22 mouse cellular contexts compared by ENCODE assay signal in genomic region chr4:32424434-32424833, GRCm38 (mm10).
A peak's percentile ranks its signal among the peaks of the same experiment; 100 is the strongest.
DNase-seq lines count a peak whose midpoint lies in the region; ATAC-seq lines count a peak whose summit lies in the region.
"Had no signal": no experiment of that assay in that cellular context is flagged by ENCODE, and none has a peak within 500 bp of the region (broad histone marks: within the 10 kb centered on the region; RNA-seq: fewer than 3 reads in every experiment).

No protein-coding gene starts in this region.

- ATAC-seq in CD4-positive, CD25-positive, alpha-beta regulatory T cell, adult 4 months = peak; percentile 62
- ATAC-seq in activated CD4-positive, CD25-positive, alpha-beta regulatory T cell, adult 4 months = peak; percentile 58
- no peak for ATAC-seq in erythroblast, adult 5-6 weeks (replicated peaks; ENCODE audit: low FRiP score, poor library complexity, severe bottlenecking)
- ATAC-seq: forebrain, embryonic 13.5 days; forebrain, embryonic 16.5 days; hindbrain, embryonic 16.5 days; intestine, postnatal 0 days had no signal

- DNase-seq in A20 (ENCODE audit: low read depth, low spot score) = peak; percentile 41
- DNase-seq in naive thymus-derived CD4-positive, alpha-beta T cell, adult 2 months (ENCODE audit: low read depth) = peak; percentile 47
- no peak for DNase-seq in heart, adult 8-10 months (ENCODE audit: low spot score)
- DNase-seq in gastrocnemius, adult 8-10 months (ENCODE audit: low spot score in 2 of 2) = no peak
- DNase-seq: adrenal gland, adult 2 months; adrenal gland, postnatal 14 days; B cell, adult 2 months; cerebellum, adult 11 months; cerebellum, adult 2 months; cerebellum, adult 9-11 months; cerebellum, postnatal 25 days; gastrocnemius, postnatal 14 days; heart, adult 11 months; heart, postnatal 10 days; heart, postnatal 36 days had no signal

Comparison
In these comparisons a context has a peak if more than half of its experiments do, and no peak if none do; other contexts are left out.
1. DNase-seq: peak in A20 (single experiment) and naive thymus-derived CD4-positive, alpha-beta T cell, adult 2 months (single experiment); none in heart, adult 8-10 months (single experiment) and gastrocnemius, adult 8-10 months (0 of 2).